Mouse (Mus musculus): ENCODE results near the gene Gm27021.

The Gm27021 gene

DNA sequence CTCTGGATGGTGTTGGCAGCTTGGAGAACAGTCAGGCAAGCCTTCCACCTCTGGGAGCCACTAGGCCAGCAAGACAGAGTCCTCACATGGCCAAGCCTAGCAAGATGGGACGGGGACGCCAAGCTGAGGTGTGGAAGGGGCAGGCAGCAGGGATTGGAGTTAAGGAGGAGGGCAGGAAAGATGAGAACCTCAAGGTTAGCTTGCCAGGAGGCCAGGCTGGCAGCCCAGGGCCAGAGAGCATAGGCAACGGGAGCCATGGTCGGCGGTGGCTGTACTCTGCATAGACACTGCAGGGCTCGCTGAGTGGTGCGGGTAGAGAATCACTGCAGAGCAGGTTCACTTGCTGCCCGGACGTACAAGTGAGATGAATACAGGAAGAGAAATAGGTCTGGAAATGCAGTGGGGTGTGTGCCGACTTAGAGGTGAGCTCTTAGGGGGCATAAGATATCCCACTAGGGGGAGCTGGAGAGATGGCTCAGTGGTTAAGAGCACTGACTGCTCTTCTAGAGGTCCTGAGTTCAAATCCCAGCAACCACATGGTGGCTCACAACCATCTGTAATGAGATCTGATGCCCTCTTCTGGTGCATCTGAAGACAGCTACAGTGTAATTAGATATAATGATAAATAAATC, 25.7 kb downstream of the Gm27021 start:
- DNase-seq (ENCODE audit: low read depth, low spot score) = no peak

DNA sequence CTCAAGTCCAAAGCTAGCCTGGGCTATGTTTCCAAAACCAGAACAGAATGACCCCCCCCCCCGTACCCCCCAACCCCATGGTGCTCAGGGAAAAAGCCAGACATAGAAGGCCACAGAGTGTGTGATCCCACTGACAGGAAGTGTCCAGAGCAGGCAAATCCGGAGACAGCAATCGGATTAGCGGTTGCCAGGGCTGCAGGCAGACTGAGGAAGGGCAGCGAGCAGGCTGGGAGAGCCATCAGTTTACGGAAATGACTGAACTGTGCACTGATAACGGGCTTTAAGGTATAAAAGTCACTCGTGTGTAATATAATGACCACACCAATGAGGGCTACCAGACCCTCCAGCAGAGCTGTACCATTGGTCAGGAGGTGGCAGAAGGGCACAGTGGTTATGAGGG, 26.6 kb downstream of the Gm27021 start:
- DNase-seq (ENCODE audit: low read depth, low spot score) = no peak

DNA sequence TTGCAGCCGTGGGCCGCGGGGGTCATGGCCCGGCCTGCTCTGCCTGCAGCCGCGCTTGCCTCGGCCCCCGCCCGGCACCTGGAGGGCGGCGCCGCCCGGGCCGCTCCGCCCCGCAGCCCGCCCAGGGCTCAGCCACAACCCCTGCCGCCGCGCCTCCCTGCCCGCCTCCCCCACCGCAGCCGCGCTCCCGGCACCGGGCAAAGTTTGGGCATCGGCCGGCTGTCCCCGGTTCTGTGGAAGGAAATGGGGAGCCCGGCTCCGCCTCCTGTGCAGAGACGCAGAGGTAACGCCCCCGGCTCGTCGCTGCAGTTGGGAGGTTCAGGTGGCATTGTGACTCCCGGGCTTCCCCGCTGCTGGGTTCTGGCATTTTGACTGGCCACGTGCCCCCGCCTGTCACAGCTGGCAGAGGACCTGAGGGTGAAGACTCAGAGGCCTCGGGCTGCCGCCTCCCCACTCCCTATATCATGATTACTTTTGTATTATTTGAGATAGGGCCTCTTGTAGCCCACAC, 33.5 kb downstream of the Gm27021 start:
- DNase-seq (ENCODE audit: low read depth, low spot score) = no peak

DNA sequence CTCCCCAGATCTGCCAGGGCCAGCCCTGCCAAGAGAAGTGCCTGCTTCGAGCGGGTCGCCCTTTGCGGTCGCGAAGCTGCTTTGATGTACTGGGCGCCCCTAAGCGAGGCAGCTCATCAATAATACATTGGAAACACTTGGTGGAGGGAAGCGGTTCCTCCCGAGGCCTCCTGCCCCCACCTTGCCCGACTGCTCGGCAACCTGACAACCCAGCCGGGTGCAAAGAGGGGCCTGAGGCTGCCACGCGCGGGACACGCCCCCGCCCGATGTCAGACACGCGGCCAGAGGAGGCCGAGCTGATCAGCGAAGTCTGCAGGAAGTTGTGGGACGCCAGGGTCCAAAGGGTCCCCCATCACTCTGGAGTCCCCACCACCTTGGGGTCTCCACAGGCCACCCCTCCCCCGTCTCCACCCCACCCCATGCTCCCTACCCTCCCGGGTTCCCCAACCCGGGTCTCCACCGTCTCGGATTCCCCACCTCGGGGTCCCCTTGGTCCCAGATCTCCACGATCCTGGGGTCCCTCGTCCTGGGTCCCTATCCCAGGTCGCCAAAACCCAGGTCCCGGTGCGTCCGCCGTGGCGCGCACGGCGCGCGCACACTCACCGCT, 34.1 kb downstream of the Gm27021 start:
- DNase-seq (ENCODE audit: low read depth, low spot score) = no peak

DNA sequence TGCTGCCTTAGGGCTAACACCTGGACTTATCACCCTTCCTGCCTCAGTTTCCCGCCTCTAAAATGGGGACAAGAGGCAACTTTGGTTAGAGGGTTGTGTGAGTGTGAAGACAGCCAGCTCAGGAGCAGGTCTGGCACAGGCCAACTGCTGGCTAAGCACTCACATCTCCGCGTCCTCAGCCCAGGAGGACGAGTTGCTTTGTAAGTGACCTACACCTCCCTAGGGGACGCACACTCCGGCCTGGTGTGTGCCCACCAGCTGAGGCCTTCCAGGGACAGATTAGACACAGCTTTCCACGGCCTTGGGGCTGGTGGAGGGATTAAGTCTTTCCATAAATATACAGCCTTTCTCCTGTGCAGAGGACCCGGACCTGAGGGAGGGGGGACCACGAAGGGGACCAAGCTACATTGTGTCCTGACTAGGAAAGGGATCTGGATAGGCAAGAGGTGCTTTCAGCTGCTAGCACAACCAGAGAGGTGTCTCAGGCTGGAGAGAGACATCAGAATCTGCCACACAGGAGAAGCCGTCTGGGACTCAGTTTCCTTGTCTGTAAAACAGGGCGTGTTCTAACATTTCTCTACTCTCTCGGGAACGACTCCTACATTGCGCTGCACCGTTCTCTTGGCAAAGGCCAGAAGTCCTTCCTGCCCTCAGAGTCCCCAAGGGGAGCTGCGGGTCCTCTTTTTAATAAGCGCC, 34.8 kb downstream of the Gm27021 start:
- DNase-seq (ENCODE audit: low read depth, low spot score) = no peak

DNA sequence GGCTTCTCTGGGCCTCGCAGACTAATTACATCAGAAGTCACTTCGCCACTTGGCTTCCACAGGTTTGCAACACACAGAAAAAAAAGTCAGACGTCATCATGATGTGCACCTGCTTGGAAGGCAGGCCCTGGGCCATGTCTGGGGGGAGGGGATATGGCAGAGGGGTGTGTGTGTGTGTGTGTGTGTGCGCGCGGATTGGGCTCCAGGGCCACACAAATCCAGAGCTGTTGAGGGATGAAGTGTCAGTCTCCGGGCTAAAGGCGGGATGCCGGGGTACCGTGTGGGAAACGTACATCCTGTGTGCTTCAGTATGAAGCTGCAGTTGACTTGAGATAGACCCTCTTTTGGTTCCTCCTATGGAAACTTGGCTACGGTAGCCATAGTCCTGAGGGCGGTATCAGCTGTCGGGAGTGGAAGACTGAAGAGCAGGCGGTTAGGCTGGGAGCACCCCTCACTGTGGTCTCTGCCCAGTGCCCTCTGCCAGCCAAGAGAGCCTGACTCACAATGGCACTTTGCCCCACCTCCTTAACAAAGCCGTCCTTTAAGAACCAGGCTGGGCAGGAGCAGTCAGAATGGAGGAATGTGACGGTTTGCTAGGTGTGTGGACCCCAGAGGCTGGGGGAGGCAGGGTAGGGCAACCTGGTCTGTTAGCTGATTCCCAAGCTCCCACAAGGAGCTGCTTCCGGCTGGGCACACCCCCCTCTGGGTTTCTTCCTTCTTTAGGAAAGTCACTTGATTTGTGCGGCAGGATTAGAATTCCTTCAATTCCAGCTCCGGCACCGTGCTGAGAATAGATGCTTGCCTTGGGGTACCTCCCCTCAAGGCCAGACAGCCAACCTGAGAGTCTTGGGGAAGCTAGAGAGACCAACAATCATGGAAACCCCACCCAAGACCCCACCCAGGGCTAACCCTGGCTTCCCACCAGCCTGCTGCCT, 36.2 kb downstream of the Gm27021 start:
- no peak for DNase-seq (ENCODE audit: low read depth, low spot score)

DNA sequence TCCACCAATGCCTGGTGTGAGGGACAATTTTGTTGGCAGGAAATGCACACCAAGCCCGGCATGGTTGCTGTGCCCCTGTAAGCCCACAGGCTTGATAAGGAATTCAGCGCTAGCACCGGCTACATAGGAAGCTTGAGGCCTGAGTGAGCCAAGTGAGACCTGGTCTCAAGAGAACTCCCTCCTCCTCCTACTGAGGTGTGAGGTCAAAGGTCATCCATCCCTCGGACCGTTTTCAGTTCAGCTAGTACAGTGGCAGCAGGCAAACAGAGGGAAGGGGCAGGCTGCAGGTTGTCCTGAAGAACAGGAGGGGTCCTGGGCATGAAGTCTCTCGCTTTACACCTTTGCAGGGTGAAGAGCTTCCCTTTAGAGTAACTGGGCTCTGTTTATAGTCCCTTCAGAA, 37.0 kb downstream of the Gm27021 start:
- no peak for DNase-seq (ENCODE audit: low read depth, low spot score)

DNA sequence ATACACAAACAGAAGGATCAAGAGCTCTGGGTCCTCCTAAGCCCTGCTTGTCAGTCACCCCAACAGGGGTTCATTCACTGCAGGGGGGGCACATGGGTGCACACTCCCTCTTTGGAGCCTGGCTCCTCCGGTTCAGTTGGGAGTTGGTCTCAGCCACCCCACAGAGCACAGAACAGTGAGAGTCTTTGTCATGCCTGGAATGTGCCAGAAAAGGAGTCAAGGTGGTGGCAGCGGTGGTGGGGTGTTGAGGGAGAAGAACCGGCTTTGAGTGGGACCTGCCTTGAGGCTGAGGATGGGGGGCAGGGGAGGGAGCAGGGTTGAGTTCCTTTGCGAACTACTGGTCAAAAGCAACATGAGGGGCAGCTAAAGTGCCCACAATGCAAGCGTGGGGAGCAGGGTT, 37.8 kb downstream of the Gm27021 start:
- DNase-seq (ENCODE audit: low read depth, low spot score) = no peak

DNA sequence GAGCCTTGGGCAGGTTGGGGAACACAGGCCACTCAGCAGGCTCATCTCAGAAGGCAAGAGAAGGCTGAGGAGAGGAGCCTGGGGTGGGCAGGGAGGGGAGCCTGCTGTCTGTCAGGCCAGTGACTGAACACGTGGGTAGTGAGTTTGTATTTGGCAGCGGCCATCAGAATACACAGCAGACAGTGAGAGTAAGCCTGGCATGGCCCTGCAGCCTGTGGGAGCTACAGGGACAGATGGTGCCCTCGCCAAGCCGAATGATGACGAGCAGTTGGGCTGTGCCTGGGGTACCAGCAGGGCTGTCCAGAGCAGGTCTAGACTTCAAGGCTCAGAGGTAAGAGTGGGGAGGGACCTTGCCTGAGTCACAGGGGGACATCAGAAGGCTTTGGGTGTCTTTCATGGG, 40.6 kb downstream of the Gm27021 start:
- DNase-seq (ENCODE audit: low read depth, low spot score) = no peak

DNA sequence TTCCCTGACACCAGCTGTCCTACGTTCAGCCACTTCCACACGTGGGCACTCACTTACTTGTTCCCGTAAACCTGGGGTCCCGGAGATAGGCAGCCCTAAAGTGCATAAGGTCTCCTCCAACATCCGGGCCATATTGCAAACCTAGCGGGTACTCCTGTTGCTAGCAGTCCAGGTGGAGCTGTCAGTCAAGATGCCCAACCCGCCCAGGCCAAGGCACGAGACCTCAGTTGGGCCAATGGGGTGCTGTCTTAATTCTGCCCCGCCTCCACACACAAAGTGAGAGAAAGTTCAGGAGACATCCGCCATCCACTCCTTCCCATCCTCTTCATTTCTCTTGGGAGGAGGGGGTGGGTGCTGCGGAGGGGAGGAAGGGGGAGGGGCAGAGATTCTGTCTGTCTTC, 41.4 kb downstream of the Gm27021 start:
- no peak for DNase-seq (ENCODE audit: low read depth, low spot score)

DNA sequence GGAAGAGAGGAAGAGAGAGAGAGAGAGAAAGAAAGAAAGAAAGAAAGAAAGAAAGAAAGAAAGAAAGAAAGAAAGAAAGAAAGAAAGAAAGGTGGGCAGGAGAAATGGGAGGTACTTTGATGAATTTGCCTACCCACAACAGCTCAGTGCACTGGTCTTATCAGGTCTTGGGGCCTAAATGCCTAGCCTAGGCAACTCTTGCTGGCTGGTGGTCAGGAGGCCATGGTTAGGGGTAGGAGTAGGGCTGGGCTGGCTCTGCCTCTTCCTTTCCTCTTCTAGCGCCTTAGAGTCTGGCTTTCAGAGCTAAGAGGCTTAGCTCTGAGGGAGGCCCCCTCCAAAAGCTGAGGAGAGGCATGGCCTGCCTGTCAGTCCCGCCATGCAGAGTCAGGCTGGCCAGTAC, 44.3 kb downstream of the Gm27021 start:
- DNase-seq (ENCODE audit: low read depth, low spot score) = no peak

DNA sequence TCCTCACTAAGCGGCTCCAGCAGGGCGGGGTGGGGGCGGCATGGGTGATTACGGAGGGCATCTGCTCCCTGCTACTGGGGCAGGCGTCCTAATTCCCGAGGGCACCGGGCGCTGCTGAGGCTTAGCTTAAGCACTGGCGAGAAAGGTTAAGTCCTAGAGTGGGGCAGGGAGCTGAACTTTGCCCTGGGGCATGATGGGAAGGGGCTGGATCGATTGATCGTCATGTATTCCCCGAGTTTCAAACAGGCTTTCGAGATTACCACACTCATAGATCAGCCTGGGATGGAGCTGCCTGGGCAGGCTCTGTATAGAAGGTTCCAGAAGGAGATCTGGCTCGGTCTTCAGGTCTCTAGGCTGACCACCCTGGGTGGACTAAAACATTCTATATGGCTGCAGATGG, 45.7 kb downstream of the Gm27021 start:
- DNase-seq (ENCODE audit: low read depth, low spot score) = no peak

DNA sequence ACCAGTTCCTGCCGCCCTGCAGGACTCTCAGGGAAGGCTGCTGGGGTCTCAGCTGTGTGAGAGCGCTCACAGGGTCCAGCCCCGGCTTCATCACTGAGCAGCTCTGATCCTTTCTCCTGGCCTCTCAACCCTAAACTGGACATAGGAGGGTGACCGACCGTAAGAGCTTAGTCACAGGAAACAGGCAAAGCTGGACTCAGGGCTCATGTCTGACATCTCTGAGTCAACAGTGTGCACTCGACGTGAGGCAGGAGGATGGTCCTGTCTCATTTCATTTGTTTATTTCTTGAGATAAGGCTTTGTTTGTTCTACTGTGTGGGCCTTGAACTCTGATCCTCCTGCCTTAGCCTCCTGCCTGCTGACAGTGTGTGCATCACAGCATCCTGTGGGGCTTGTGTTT, 47.4 kb downstream of the Gm27021 start:
- no peak for DNase-seq (ENCODE audit: low read depth, low spot score)

DNA sequence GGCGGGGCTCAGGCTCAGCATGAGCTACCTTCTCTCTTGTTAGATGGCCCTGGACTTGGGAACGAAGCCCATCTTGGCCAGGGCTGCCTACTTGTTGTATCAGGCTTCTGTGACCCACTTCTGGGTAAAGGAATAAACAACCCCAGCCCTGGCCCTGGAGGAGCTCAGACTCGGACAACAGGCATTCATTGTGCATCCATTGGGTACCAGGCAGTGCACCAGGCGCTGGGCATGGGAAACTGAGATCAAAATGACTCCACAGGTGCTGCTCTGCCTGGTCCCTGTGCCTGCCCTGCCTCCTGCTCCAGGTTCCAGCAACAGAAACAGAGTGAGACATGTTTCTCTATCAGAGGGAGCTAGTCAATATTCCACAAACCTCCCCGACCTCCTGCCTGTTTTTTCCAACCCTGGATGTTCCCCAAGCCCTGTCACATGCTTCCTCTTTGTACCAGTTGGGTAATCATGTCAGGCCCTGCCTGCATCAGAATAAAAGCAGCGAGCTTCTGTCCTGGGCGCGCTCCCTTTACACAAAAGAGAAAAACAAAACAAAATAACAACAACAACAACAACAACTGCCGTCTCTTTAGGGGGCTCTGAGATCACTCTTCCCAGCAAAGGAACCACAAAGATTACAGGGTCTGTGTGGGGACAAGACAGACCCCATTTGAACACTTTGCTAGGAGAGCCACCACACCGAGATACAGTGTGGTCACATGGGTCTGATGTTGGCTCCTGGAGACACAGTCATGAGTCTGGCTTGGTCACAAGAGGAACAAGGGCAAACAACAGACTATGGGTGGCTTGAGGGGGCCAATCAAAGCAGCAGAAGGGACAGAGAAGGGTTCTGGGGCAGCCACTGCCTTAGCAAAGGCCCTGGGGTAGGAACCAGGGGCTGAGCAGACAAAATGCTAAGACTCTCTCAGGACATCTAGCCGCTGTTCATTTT, 48.4 kb downstream of the Gm27021 start:
- no peak for DNase-seq (ENCODE audit: low read depth, low spot score)

DNA sequence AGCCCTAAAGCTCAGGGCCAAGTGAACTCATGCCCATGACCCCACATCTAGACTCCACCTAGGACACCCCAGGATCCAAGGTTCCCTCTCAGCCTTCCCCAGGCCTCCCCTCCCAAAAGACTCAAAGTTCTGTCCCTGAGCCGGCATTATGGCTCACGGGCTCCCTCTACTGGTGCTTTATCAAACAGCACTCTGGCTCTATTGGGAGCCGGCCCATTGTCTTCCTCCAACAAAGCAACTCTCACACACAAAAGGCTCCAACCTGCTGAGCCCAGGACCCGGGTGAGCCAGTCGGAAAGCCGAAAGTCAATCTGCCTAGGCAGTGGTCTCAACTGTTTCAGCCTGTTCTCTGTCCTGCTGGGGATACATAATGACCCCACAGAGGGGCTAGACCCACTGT, 49.8 kb downstream of the Gm27021 start:
- peak; percentile 42 for DNase-seq (ENCODE audit: low read depth, low spot score)

DNA sequence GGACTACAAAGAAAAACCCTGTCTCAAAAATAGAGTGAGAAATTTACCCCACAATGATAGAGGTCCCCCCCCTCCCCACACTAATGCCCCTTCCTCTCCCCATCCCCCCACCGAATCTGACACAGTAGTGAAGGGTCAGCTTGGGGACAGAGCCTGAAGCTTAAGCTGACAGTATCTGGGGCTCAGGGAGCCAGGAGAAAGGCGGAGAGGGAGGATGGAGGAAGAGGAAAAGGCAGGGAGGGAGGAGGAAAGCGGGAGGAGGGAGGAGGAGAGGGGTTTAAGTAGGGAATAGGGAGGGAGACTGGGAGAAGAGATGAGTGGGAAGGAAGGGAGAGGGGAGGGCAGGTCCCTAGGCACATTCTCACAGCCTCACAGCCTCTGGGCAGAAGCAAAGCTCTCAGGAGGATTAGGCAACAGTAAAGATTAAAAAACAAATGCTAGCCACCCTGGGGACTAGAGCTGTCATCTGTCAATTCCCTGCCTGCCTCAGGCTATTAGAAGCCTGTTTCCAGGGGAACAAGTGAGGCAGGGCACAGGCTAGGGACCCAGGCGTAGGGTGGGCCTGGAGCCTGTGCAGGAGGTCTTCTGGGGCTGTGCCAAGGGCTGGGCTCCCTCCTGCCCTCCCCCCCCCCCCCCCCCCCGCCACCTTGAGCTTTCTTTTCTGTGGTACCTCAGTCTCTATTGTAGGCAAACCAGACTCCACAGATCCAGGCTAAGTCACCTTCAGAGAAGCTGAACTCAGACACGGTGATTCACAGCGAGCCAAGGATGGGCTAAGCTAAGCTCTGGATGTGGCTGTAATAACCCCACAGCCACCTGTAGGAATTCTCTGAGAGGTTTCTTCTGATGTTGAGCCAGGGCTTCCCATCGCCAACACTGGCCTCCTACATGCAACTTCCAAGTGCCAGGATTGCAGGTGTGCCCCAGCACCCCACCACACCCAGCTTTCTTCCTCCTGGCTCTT, 50.9 kb downstream of the Gm27021 start:
- no peak for DNase-seq (ENCODE audit: low read depth, low spot score)

DNA sequence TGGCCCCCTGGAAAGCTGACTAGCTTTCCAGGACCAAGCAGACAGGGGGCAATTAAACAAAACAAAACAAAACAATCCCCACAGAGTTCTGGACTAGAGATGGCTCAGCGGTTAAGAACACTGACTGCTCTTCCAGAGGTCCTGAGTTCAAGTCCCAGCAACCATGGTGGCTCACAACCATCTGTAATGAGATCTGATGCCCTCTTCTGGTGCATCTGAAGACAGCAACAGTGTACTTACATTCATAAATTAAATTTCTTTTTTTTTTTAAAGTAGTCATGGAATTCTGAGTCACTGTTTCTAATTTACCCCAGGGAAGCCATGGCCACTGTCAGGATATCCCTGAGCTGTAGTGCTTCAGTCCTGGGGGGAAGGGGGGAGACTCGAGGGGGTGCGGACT, 53.4 kb downstream of the Gm27021 start:
- no peak for DNase-seq (ENCODE audit: low read depth, low spot score)

DNA sequence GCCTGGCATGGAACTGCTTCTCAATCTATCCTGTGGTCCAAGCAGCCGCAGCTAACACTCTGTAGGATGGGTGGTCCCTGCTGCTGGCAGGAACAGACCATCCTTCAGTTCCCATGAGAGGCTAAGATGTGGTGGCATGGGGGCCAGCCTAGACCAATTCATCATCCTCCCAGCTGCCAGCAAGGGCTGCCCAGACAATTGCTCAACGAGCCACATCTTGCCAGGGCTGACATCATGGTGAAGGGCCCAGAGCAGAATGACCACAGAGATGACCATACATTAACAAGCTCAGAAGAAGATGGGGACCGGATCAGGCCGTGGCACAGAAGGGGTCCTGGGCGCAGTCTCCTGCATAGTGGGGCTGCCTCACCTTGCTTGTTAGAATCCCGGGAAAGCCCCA, 57.1 kb downstream of the Gm27021 start:
- DNase-seq (ENCODE audit: low read depth, low spot score) = no peak

DNA sequence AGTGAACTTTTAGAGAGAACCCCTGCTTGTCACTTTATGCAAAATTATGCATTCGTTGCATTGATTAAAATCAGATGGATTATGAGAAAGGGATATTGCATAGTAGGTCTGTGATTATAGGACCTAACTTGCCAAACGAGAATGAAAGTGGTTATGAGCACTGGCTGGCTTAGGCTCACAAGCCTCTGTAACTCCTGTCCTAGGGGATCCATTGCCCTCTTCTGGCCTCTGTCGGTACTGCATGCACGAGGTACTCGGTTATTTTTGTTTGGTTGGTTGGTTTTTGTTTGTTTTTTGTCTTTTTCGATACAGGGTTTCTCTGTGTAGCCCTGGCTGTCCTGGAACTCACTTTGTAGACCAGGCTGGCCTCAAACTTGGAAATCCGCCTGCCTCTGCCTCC, 60.0 kb downstream of the Gm27021 start:
- DNase-seq (ENCODE audit: low read depth, low spot score) = peak; percentile 57

DNA sequence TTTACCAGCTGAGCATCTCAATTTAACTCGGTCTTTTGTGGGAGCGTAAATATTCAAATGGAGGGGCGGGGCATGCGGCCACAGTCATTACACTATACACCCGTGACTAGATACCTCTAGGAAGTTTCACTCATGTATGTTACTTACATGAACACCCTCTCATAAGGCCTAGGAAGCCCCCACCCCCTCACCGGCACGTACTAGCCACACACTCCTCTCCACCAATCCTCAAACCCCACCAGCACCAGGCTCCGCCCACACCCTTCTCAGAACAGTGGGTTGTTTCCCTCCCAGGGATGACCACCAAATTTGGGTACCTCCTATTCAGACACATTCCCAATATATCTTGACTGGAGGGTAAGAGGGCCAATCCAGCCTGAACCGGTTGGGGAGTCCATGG, 60.4 kb downstream of the Gm27021 start:
- no peak for DNase-seq (ENCODE audit: low read depth, low spot score)

All from c-Kit-negative CD71-positive TER-119-positive erythroid progenitor cells, embryonic 14.5 days (primary cell).